Mouse (Mus musculus): ENCODE results near the gene Nppa.
A peak's percentile ranks its signal among the peaks of the same experiment; 100 is the strongest.

Gene Nppa

GRCm38 (mm10) chr4:148000202-148000772, at the start of gene Nppa:
Gene Nppa, plus strand, starts transcription at chr4:148000722.
- no peak for DNase-seq

GRCm38 (mm10) chr4:147953590-147953989, 46.9 kb upstream of the Nppa start:
- DNase-seq = peak in 1 of 2 experiments; percentile 21

GRCm38 (mm10) chr4:147957141-147957540, 43.4 kb upstream of the Nppa start:
- DNase-seq = no peak

GRCm38 (mm10) chr4:147959881-147960831, 40.4 kb upstream of the Nppa start:
- DNase-seq = peak; percentile 34 to 49

GRCm38 (mm10) chr4:147962781-147963180, 37.7 kb upstream of the Nppa start:
- DNase-seq = no peak

- no peak for DNase-seq
These were observed 36.9 kb upstream of the Nppa start for GRCm38 (mm10) chr4:147963623-147964022.

- no peak for DNase-seq
These were observed 34.8 kb upstream of the Nppa start for GRCm38 (mm10) chr4:147965712-147966111.

- DNase-seq = no peak
These were observed 31.7 kb upstream of the Nppa start for GRCm38 (mm10) chr4:147968816-147969215.

- DNase-seq = no peak
These were observed 31.2 kb upstream of the Nppa start for GRCm38 (mm10) chr4:147969337-147969736.

GRCm38 (mm10) chr4:147976237-147976636, 24.3 kb upstream of the Nppa start:
- no peak for DNase-seq

GRCm38 (mm10) chr4:147977726-147978125, 22.8 kb upstream of the Nppa start:
- DNase-seq = no peak

GRCm38 (mm10) chr4:147978391-147978790, 22.1 kb upstream of the Nppa start:
- no peak for DNase-seq

GRCm38 (mm10) chr4:147979441-147979860, 21.1 kb upstream of the Nppa start:
- no peak for DNase-seq

- peak in 1 of 2 experiments; percentile 29 for DNase-seq
These were observed 15.1 kb upstream of the Nppa start, which contains the start of gene Nppb for GRCm38 (mm10) chr4:147985205-147986132. Gene Nppb, plus strand, starts transcription at chr4:147985788.

GRCm38 (mm10) chr4:147993571-147994095, 6.9 kb upstream of the Nppa start:
- peak in 1 of 2 experiments; percentile 4 for DNase-seq

GRCm38 (mm10) chr4:147995311-147995710, 5.2 kb upstream of the Nppa start:
- no peak for DNase-seq

- no peak for DNase-seq
These were observed 679 bp downstream of the Nppa start for GRCm38 (mm10) chr4:148001013-148001789.

- no peak for DNase-seq
These were observed 1.3 kb downstream of the Nppa start for GRCm38 (mm10) chr4:148001866-148002265.

GRCm38 (mm10) chr4:148004361-148004760, 3.8 kb downstream of the Nppa start:
- no peak for DNase-seq

- DNase-seq = peak in 1 of 2 experiments; percentile 12
These were observed 7.9 kb downstream of the Nppa start for GRCm38 (mm10) chr4:148008412-148008811.

GRCm38 (mm10) chr4:148009641-148010040, 9.1 kb downstream of the Nppa start:
- peak; percentile 39 to 49 for DNase-seq

- DNase-seq = no peak
These were observed 10.8 kb downstream of the Nppa start for GRCm38 (mm10) chr4:148011332-148011731.
